Comparison of ENCODE assay signal across 8 mouse cellular contexts in genomic region chr2:144555820-144556552, GRCm38 (mm10). TPM values are rescaled to one million over a fixed set of nuclear protein-coding genes. Genes with fewer than 3 reads are reported as not detected.
DNase-seq lines count a peak whose midpoint lies in the region; ATAC-seq lines count a peak whose summit lies in the region.

Gene Sec23b (plus strand): TSS chr2:144556229.

- H3K27ac ChIP-seq in forebrain, embryonic 14.5 days (ENCODE audit: low read depth, low read length): peak within 1 kb of the TSS; percentile 75
- peak within 1 kb of the TSS; percentile 87 for H3K27ac ChIP-seq in neural tube, embryonic 15.5 days (replicated peaks)

- peak within 1 kb of the TSS; percentile 65 for H3K9ac ChIP-seq in forebrain, embryonic 14.5 days (ENCODE audit: low read length)
- H3K9ac ChIP-seq in neural tube, embryonic 15.5 days (replicated peaks): peak within 1 kb of the TSS; percentile 70

- intact Hi-C loops in heart, postnatal 14 days (cut with DNase I): no loop called here

- no peaks in the 10 kb centered on the region for H3K27me3 ChIP-seq in forebrain, embryonic 14.5 days (replicated peaks; ENCODE audit: control insufficient read depth, insufficient read depth, low read length)
- H3K27me3 ChIP-seq in neural tube, embryonic 15.5 days (replicated peaks): no peaks in the 10 kb centered on the region

- H3K36me3 ChIP-seq in forebrain, embryonic 14.5 days (ENCODE audit: control insufficient read depth, insufficient read depth, low read length): peaks cover 5% of the 10 kb centered on the region; the same call in 1 of the 2 replicates
- 0 out of 2 replicates have a peak, but pooled peaks cover 4% of the 10 kb centered on the region for H3K36me3 ChIP-seq in neural tube, embryonic 15.5 days

- H3K4me2 ChIP-seq in forebrain, embryonic 14.5 days (ENCODE audit: low read length): peak within 1 kb of the TSS; percentile 64
- peak within 1 kb of the TSS; percentile 86 for H3K4me2 ChIP-seq in neural tube, embryonic 15.5 days

- ATAC-seq in forebrain, embryonic 14.5 days: peak; percentile 99
- ATAC-seq in neural tube, embryonic 15.5 days (ENCODE audit: low FRiP score): peak; percentile 98

- no peaks in the 10 kb centered on the region for H3K9me3 ChIP-seq in forebrain, embryonic 14.5 days (replicated peaks; ENCODE audit: control insufficient read depth, low read length)
- no peaks in the 10 kb centered on the region for H3K9me3 ChIP-seq in neural tube, embryonic 15.5 days (replicated peaks)

- under 1% methylated on average over 44 of the region's 44 CpGs for WGBS in forebrain, embryonic 14.5 days
- WGBS in neural tube, embryonic 15.5 days: under 1% methylated on average over 44 of the region's 44 CpGs

- DNase-seq in ES-CJ7 (ENCODE audit: low read depth, low spot score): peak; percentile 97
- peak; percentile 93 for DNase-seq in cerebellum, adult 11 months
- DNase-seq in forebrain, embryonic 14.5 days (ENCODE audit: low spot score): peak; percentile 98
- DNase-seq in heart, postnatal 14 days: peak; percentile 92 to 97
- DNase-seq in layer of hippocampus, adult 11-12 months (ENCODE audit: low spot score): peak; percentile 97
- peak; percentile 98 for DNase-seq in lung, adult 18-20 months
- peak; percentile 98 for DNase-seq in testis, postnatal 14 days (ENCODE audit: low spot score)

- peaks cover 4% of the 10 kb centered on the region; the same call in 1 of the 2 replicates for H3K4me1 ChIP-seq in forebrain, embryonic 14.5 days (ENCODE audit: control insufficient read depth, insufficient read depth, low read length)
- peaks cover 20% of the 10 kb centered on the region for H3K4me1 ChIP-seq in neural tube, embryonic 15.5 days

- H3K4me3 ChIP-seq in forebrain, embryonic 14.5 days (ENCODE audit: low read depth, low read length): peak within 1 kb of the TSS; percentile 64
- H3K4me3 ChIP-seq in neural tube, embryonic 15.5 days (replicated peaks): peak within 1 kb of the TSS; percentile 89

RNA-seq across cellular contexts. Expression of gene Sec23b, which starts in this region (rescaled TPM):
- 71.1 and 73.1 TPM in 2 replicates for polyA plus RNA-seq in forebrain, embryonic 14.5 days (2014; fragmentation: Nextera tagmentation; extraction: Ambion mirVana)
- total RNA-seq in heart, postnatal 14 days (2021): 10 to 100 TPM; 22.5 to 25.1 TPM
- polyA plus RNA-seq in neural tube, embryonic 15.5 days (2015; fragmentation: Nextera tagmentation; extraction: Ambion mirVana): 61.2 and 66.0 TPM in 2 replicates

Comparison
In these comparisons a context has a peak if more than half of its experiments do, and no peak if none do; other contexts are left out.
1. Peak in every context shown above with its lines: DNase-seq, ATAC-seq, H3K4me3 ChIP-seq and H3K27ac ChIP-seq.